Mouse (Mus musculus) small intestine, adult 2 months (tissue): ENCODE data around the gene Zcchc13. TPM values are rescaled to one million over a fixed set of nuclear protein-coding genes. Genes with fewer than 3 reads are reported as not detected.

Experiments
- H3K27ac ChIP-seq: fragments of 200-500 bp; 2 replicates; pipeline ENCODE4 v1.5.1; 2012; ENCODE audit warnings: low read depth, low read length, control low read depth, inconsistent platforms; ENCODE audit not compliant: insufficient read depth
- H3K27me3 ChIP-seq: fragments of 200-500 bp; 2 replicates; pipeline ENCODE4 v1.6.1; 2012; ENCODE audit warnings: mild to moderate bottlenecking, moderate library complexity, low read length, inconsistent platforms; ENCODE audit not compliant: control insufficient read depth, insufficient read depth
- H3K36me3 ChIP-seq: fragments of 200-500 bp; 2 replicates; pipeline ENCODE4 v1.6.1; 2012; ENCODE audit warnings: mild to moderate bottlenecking, low read length, control low read depth, inconsistent platforms; ENCODE audit not compliant: control insufficient read depth, insufficient read depth
- H3K4me1 ChIP-seq: fragments of 200-500 bp; 2 replicates; pipeline ENCODE4 v1.6.1; 2012; ENCODE audit warnings: low read length, inconsistent platforms, mixed read lengths; ENCODE audit not compliant: control insufficient read depth, insufficient read depth, insufficient read length
- H3K4me3 ChIP-seq: fragments of 200-500 bp; 2 replicates; pipeline ENCODE4 v1.5.1; 2012; ENCODE audit warnings: low read depth, mild to moderate bottlenecking, control low read depth, inconsistent platforms, low read length, moderate library complexity
- CTCF ChIP-seq: fragments of 200-500 bp; IDR thresholded peaks from 2 replicates; pipeline ENCODE4 v1.5.1; 2012; ENCODE audit warnings: low read depth, mild to moderate bottlenecking, control low read depth, inconsistent platforms, low read length, moderate library complexity, mixed read lengths; ENCODE audit not compliant: insufficient replicate concordance, insufficient read length; ENCODE audit errors: extremely low read depth
- POLR2A ChIP-seq: fragments of 200-500 bp; IDR thresholded peaks from 2 replicates; pipeline ENCODE4 v1.6.1; 2012; ENCODE audit warnings: low read depth, mild to moderate bottlenecking, control low read depth, inconsistent platforms, low read length, moderate library complexity
- WGBS: fragments of 180-500 bp; shearing (Covaris S2); methylation state at CpG from one replicate; pipeline ENCODE4 v1.1.7; 2018; 5-methylcytosine and 5-hydroxymethylcytosine counted together
- polyA plus RNA-seq: library from polyadenylated mRNA; depleted of rRNA; stranded (reverse); fragments of >200 nt; gene quantifications from 2 replicates; pipeline ENCODE4 v1.2.3, GENCODE M21; 2012; rRNA removed

The Zcchc13 gene
- not detected in 2 replicates for polyA plus RNA-seq

GRCm38 (mm10) chrX:103630303-103630702 is at the start of gene Zcchc13:
Gene Zcchc13 (plus strand): TSS chrX:103630586.
- H3K27ac ChIP-seq = no peak within 1 kb of the TSS
- 93% methylated on average over 12 of the region's 12 CpGs for WGBS
- no peaks in the 10 kb centered on the region for H3K27me3 ChIP-seq
- no peaks in the 10 kb centered on the region for H3K36me3 ChIP-seq
- no peak for TF ChIP-seq CTCF
- TF ChIP-seq POLR2A = no peak
- H3K4me1 ChIP-seq = no peaks in the 10 kb centered on the region
- no peak within 1 kb of the TSS for H3K4me3 ChIP-seq

- no peak for TF ChIP-seq CTCF
- no peak for TF ChIP-seq POLR2A
- Histone ChIP-seq H3K27me3 (no peaks in the 10 kb centered on the region), H3K4me3 (no peak overlapping the region), H3K36me3 (0 out of 2 replicates have a peak, but pooled peaks cover 2% of the 10 kb centered on the region), H3K27ac (no peak overlapping the region), H3K4me1 (no peaks in the 10 kb centered on the region)
- 35% methylated on average over 1 of the region's 1 CpGs for WGBS
Measured at GRCm38 (mm10) chrX:103584262-103584661, 46.1 kb upstream of the Zcchc13 start.

- Histone ChIP-seq H3K4me3 (no peak overlapping the region), H3K27me3 (no peaks in the 10 kb centered on the region), H3K36me3 (peaks cover 4% of the 10 kb centered on the region), H3K4me1 (peaks cover 2% of the 10 kb centered on the region; the same call in 1 of the 2 replicates), H3K27ac (no peak overlapping the region)
- WGBS = 77% methylated on average over 6 of the region's 6 CpGs
- TF ChIP-seq CTCF (no peak), POLR2A (no peak)
Measured at GRCm38 (mm10) chrX:103592056-103592455, 38.3 kb upstream of the Zcchc13 start.

- H3K27me3 ChIP-seq = no peaks in the 10 kb centered on the region
- 48% methylated on average over 5 of the region's 5 CpGs for WGBS
- peaks cover 15% of the 10 kb centered on the region for H3K36me3 ChIP-seq
- no peaks in the 10 kb centered on the region for H3K4me1 ChIP-seq
- no peak for TF ChIP-seq CTCF
- TF ChIP-seq POLR2A = no peak
- no peak overlapping the region for H3K4me3 ChIP-seq
- no peak overlapping the region for H3K27ac ChIP-seq
Measured at GRCm38 (mm10) chrX:103602553-103602952, 27.8 kb upstream of the Zcchc13 start.

GRCm38 (mm10) chrX:103604211-103604610 is 26.2 kb upstream of the Zcchc13 start:
- TF ChIP-seq POLR2A = no peak
- TF ChIP-seq CTCF = no peak
- no peak overlapping the region for H3K27ac ChIP-seq
- peaks cover 17% of the 10 kb centered on the region for H3K36me3 ChIP-seq
- H3K4me1 ChIP-seq = no peaks in the 10 kb centered on the region
- no peak overlapping the region for H3K4me3 ChIP-seq
- no peaks in the 10 kb centered on the region for H3K27me3 ChIP-seq
- WGBS = 88% methylated on average over 5 of the region's 5 CpGs

- TF ChIP-seq CTCF (no peak), POLR2A (no peak)
- Histone ChIP-seq H3K4me1 (no peaks in the 10 kb centered on the region), H3K4me3 (no peak overlapping the region), H3K27me3 (no peaks in the 10 kb centered on the region), H3K27ac (no peak overlapping the region), H3K36me3 (peaks cover 19% of the 10 kb centered on the region)
- WGBS = 80% methylated on average over 8 of the region's 8 CpGs
Measured at GRCm38 (mm10) chrX:103605473-103605872, 24.9 kb upstream of the Zcchc13 start.

- Histone ChIP-seq H3K36me3 (peaks cover 23% of the 10 kb centered on the region), H3K4me3 (no peak overlapping the region), H3K27ac (no peak overlapping the region), H3K27me3 (no peaks in the 10 kb centered on the region), H3K4me1 (no peaks in the 10 kb centered on the region)
- 94% methylated on average over 5 of the region's 5 CpGs for WGBS
- TF ChIP-seq POLR2A (no peak), CTCF (no peak)
Measured at GRCm38 (mm10) chrX:103610401-103610800, 20.0 kb upstream of the Zcchc13 start.

GRCm38 (mm10) chrX:103611462-103611861 is 18.9 kb upstream of the Zcchc13 start:
- 96% methylated on average over 2 of the region's 2 CpGs for WGBS
- Histone ChIP-seq H3K27me3 (no peaks in the 10 kb centered on the region), H3K4me1 (no peaks in the 10 kb centered on the region), H3K27ac (no peak overlapping the region), H3K4me3 (no peak overlapping the region), H3K36me3 (peaks cover 20% of the 10 kb centered on the region)
- TF ChIP-seq POLR2A (no peak), CTCF (no peak)
